Mouse (Mus musculus) retina, adult 2 months (tissue): ENCODE data around the gene Sox14.

Source experiments
- DNase-seq: peaks from one replicate; pipeline ENCODE4 v3.0.0-alpha.2; 2012; ENCODE audit warnings: low read depth, low spot score

The Sox14 gene

DNA sequence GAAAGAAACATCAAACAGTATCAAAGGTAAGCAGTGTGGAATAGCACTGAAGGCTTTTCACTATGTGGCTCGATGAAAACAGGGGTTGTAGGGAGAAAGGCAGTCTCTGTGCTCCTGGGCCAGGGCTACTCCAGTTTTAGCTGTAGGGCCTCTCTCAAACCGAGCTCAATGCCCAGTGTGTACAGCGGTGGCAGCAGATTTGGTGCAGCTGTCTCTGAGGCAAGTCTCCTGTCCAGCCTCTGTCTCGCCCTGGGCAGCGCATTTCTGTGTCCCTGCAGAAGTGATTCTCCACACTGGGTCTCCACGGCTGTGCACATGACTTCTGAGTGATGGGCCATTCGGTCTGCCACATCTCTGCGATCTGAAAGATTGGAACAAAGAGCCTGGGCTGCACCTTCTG lies 27.6 kb downstream of the Sox14 start:
- no peak for DNase-seq

GRCm38 (mm10) chr9:99846820-99847219 lies 29.1 kb downstream of the Sox14 start:
- DNase-seq, result peak; percentile 58

DNA sequence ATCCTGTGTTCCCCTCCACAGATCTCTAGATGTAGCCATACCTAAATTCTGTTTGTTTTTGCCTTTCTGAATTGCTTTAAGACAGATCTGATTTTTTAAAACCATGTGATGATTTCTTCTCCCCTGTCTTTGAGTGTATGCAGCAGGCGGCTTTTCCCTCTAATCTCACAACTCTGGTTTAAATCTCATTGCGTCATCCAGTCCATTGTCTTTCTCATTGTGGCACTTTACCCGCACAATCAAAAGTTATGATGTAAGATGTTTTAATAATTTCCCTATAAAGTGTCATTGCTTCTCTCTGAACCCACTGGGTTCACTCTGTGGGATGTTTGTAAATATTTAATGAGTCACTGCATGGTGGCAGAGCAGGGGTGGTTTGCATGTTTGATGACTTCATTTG lies 36.6 kb downstream of the Sox14 start:
- DNase-seq, result no peak

GRCm38 (mm10) chr9:99838877-99839276 lies 37.1 kb downstream of the Sox14 start:
- no peak for DNase-seq

GRCm38 (mm10) chr9:99836707-99837106 lies 39.3 kb downstream of the Sox14 start:
- DNase-seq, result no peak

DNA sequence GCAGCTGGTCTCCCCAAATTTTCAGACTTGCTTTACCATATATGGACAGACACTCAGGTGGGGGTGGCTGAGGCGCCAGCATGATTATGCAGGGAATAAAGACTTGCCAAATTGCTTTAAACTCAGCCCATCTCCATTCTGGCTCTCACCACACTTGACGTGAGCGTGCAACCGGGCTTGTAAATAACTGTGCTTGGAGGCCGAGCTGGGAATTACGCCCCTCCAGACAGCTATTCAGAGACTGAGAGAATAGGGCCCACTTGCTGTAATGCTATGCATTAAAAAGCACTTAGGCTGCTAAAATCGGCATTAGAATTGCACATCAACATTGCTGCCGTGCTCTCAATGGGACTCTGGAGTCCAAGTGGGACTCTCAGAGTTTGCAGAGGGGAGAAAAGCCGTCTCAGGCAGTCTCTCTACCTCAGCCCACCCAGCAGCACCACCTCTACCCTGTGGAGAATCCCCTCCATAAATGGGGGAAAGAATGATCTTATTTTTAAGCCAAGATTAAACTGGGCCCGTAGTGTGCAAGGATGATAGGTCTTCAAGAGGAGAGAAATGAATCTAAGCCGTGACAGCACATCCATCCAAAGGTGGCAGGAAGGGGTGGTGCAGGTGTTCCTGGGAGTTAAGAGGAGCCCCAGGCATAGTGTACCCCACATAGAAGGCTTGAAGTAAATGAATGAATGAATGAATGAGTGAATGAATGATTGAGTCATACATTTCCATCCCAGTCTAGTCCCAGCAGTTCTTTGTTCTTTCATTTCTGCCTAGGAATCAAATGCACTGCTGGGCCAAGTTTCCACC lies 40.1 kb downstream of the Sox14 start:
- no peak for DNase-seq
